Mouse (Mus musculus) heart, postnatal 0 days (tissue): ENCODE results near the gene Gm826. TPM values are rescaled to one million over a fixed set of nuclear protein-coding genes. Genes with fewer than 3 reads are reported as not detected.
A peak's percentile ranks its signal among the peaks of the same experiment; 100 is the strongest.

Experiments used
- ATAC-seq: fragments of 200-750 bp; cut with Nextera tagmentation; 2 replicates; pipeline ENCODE4 v1.8.0; 2017; ENCODE audit warnings: low read depth, moderate number of reproducible peaks, moderate library complexity; ENCODE audit not compliant: insufficient read depth
- DNase-seq: peaks from one replicate; pipeline ENCODE4 v3.0.0-alpha.2; 2016; ENCODE audit warnings: low spot score
- H3K27ac ChIP-seq: fragments of 300-500 bp; sonication (generic); 2 replicates; pipeline ENCODE4 v1.5.1; 2014; ENCODE audit warnings: low read depth, mild to moderate bottlenecking
- H3K27me3 ChIP-seq: fragments of 300-500 bp; sonication (generic); 2 replicates; pipeline ENCODE4 v1.6.1; 2014; ENCODE audit warnings: low read length, mixed read lengths; ENCODE audit not compliant: control insufficient read depth, insufficient read depth
- H3K36me3 ChIP-seq: fragments of 300-500 bp; sonication (generic); replicated peaks from 2 replicates; pipeline ENCODE4 v1.6.1; 2014; ENCODE audit warnings: low read length, mixed read lengths; ENCODE audit not compliant: control insufficient read depth, insufficient read depth
- H3K4me1 ChIP-seq: fragments of 300-500 bp; sonication (generic); 2 replicates; pipeline ENCODE4 v1.6.1; 2014; ENCODE audit warnings: antibody characterized with exemption; ENCODE audit not compliant: control insufficient read depth, insufficient read depth
- H3K4me2 ChIP-seq: fragments of 300-500 bp; sonication (generic); 2 replicates; pipeline ENCODE4 v1.6.1; 2014; ENCODE audit warnings: low read depth, mild to moderate bottlenecking, low read length, moderate library complexity
- H3K4me3 ChIP-seq: fragments of 300-500 bp; sonication (generic); 2 replicates; pipeline ENCODE4 v1.5.1; 2014; ENCODE audit warnings: low read depth, low read length
- H3K9ac ChIP-seq: fragments of 300-500 bp; sonication (generic); replicated peaks from 2 replicates; pipeline ENCODE4 v1.6.1; 2014; ENCODE audit warnings: low read depth, low read length, mixed read lengths
- H3K9me3 ChIP-seq: fragments of 300-500 bp; sonication (generic); replicated peaks from 2 replicates; pipeline ENCODE4 v1.6.1; 2016; ENCODE audit warnings: low read length; ENCODE audit not compliant: control insufficient read depth
- CTCF ChIP-seq: IDR thresholded peaks from 2 replicates; pipeline ENCODE4 v1.5.1; 2016; ENCODE audit warnings: antibody characterized with exemption, control low read depth, low read depth
- EP300 ChIP-seq: IDR thresholded peaks from 2 replicates; pipeline ENCODE4 v1.6.1; 2016; ENCODE audit warnings: antibody characterized with exemption, low read depth
- WGBS: fragments of 180-500 bp; shearing (Covaris S2); extraction: QIAGEN DNeasy Blood & Tissue Kit; methylation state at CpG from one replicate; pipeline ENCODE4 v1.1.7; 2014; 5-methylcytosine and 5-hydroxymethylcytosine counted together
- polyA plus RNA-seq: library from polyadenylated mRNA; unstranded; fragments of >200 nt; fragmentation: Nextera tagmentation; extraction: Ambion mirVana; gene quantifications from 2 replicates; pipeline ENCODE4 v1.2.1, GENCODE M21; 2015
- total RNA-seq: library from RNA; depleted of rRNA; stranded (reverse); fragments of >200 nt; gene quantifications from 2 replicates; pipeline ENCODE4 v1.2.3, GENCODE M21; 2014; ENCODE audit warnings: low replicate concordance

Gm826 gene
- total and polyA plus RNA-seq, 2 experiments from 2014 or later: 1.5 to 8.9 TPM

DNA sequence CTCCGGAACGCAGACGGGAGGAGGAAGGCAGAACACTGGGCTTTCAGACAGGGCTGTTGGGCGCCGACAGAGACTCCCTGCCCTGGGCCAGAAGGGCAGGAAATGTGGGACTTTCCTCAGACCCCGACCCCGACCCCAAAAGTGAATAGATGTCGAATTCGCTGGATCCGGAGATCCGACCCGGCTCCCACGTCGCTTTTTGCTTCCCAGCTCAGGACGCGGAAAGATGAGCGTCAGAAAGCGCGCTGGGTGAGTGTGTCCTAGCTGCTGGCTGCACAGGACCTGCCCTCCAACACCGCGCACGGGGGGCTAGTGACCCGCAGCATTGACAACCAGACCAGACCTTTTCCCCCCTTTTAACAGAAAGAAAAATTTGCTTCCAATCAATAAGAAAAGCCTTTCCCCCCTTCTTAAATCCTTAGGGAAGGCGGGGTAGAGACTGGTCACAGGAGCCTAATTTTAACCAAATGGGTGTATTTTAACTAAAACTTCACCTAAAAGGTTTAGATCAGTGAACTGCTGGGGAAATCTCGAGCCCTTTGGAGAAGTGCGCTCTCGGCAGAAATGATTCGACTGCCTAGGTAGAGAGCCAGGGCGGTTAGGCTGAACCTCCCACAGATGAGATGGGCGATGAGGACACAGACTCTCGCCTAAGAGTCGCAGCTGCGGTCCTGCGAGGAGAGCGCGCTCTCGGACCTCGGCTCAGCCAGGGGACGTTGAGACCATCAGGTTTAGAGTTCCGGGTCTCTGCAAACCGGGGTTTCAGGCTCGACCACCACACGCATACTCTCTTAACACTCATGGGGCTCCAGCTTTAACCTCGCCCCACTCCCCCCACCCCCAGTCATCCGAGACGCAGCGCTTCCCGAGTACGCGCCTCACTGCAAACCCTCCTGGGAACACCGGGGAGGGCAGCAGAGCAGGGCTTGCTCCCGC is 34.7 kb upstream of the Gm826 start:
- DNase-seq: no peak
- peak overlapping the region; percentile 88 for H3K4me2 ChIP-seq
- WGBS: under 1% methylated on average over 52 of the region's 52 CpGs
- no peak overlapping the region for H3K27ac ChIP-seq
- H3K9me3 ChIP-seq: no peaks in the 10 kb centered on the region
- H3K4me1 ChIP-seq: peaks cover 16% of the 10 kb centered on the region; the same call in 1 of the 2 replicates
- H3K36me3 ChIP-seq: no peaks in the 10 kb centered on the region
- no peak for ATAC-seq
- H3K27me3 ChIP-seq: peaks cover 58% of the 10 kb centered on the region
- peak overlapping the region; percentile 53 for H3K4me3 ChIP-seq
- TF ChIP-seq EP300 (no peak), CTCF (no peak)
- H3K9ac ChIP-seq: no peak overlapping the region

GRCm38 (mm10) chr2:160367448-160368208 is 33.7 kb upstream of the Gm826 start:
- Histone ChIP-seq H3K36me3 (no peaks in the 10 kb centered on the region), H3K4me2 (peak overlapping the region; percentile 88), H3K9me3 (no peaks in the 10 kb centered on the region), H3K4me3 (peak overlapping the region; percentile 53), H3K4me1 (peaks cover 16% of the 10 kb centered on the region; the same call in 1 of the 2 replicates), H3K27ac (peak overlapping the region; percentile 77), H3K27me3 (peaks cover 58% of the 10 kb centered on the region), H3K9ac (peak overlapping the region; percentile 54; the same call in 1 of the 2 replicates)
- WGBS: under 1% methylated on average over 45 of the region's 45 CpGs
- TF ChIP-seq EP300 (no peak), CTCF (peak; percentile 92)
- DNase-seq (peak; percentile 91), ATAC-seq (peak; percentile 54)

DNA sequence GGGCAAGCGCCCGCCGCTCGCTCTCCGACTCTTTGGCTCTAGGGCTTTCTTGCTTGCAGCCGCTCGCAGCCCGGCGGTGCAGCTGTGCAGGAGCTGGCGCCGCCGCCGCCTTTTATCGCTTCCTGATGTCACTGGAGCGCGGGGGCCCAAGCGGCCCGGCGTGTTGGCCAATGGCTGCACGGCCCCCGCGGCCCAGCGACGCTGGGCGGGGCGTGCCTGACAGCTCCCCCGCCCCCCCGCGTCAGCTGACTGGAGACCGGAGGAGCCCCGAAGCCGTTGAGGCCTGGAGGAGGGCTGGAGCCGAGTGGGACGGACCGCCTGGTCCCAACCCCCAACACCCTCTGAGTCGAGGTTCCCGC is 33.0 kb upstream of the Gm826 start, which contains the start of gene Mafb:
TSS of gene Mafb (minus strand) at position 86 of the 359 bp plus-strand sequence.
- WGBS: under 1% methylated on average over 34 of the region's 37 CpGs
- Histone ChIP-seq H3K27ac (peak within 1 kb of the TSS; percentile 81), H3K9me3 (no peaks in the 10 kb centered on the region), H3K4me1 (peaks cover 16% of the 10 kb centered on the region; the same call in 1 of the 2 replicates), H3K27me3 (peaks cover 57% of the 10 kb centered on the region), H3K4me2 (peak within 1 kb of the TSS; percentile 88), H3K36me3 (no peaks in the 10 kb centered on the region), H3K9ac (peak within 1 kb of the TSS; percentile 54), H3K4me3 (peak within 1 kb of the TSS; percentile 53)
- DNase-seq: peak; percentile 93
- ATAC-seq: peak; percentile 91
- peak; percentile 76; the same call in 1 of the 2 replicates for TF ChIP-seq EP300
- TF ChIP-seq CTCF: no peak

- H3K27me3 ChIP-seq: peaks cover 57% of the 10 kb centered on the region
- no peaks in the 10 kb centered on the region for H3K9me3 ChIP-seq
- no peak for TF ChIP-seq EP300
- no peak for TF ChIP-seq CTCF
- H3K4me1 ChIP-seq: peaks cover 16% of the 10 kb centered on the region; the same call in 1 of the 2 replicates
- WGBS: 1% methylated on average over 83 of the region's 95 CpGs
- H3K36me3 ChIP-seq: no peaks in the 10 kb centered on the region
- H3K27ac ChIP-seq: peak overlapping the region; percentile 81
- peak overlapping the region; percentile 54 for H3K9ac ChIP-seq
- peak overlapping the region; percentile 53 for H3K4me3 ChIP-seq
- ATAC-seq: peak; percentile 6; the same call in 1 of the 2 replicates
- peak overlapping the region; percentile 88 for H3K4me2 ChIP-seq
- DNase-seq: no peak
These were observed 32.4 kb upstream of the Gm826 start for GRCm38 (mm10) chr2:160366111-160366979.
